Mouse (Mus musculus): ENCODE data around the gene Pola2. TPM values are rescaled to one million over a fixed set of nuclear protein-coding genes. Genes with fewer than 3 reads are reported as not detected.

The Pola2 gene
- total RNA-seq, 2 experiments from 2014 or later, result 10.6 to 10.9 TPM

- DNase-seq, result no peak
- intact Hi-C loops (cut with DNase I), result loop anchor here (5.0 kb wide), 2 partner anchors 134 to 149 kb away; partner anchors contain the start of genes Syvn1 and Znhit2
Observed at GRCm38 (mm10) chr19:5913007-5913719, 50.8 kb downstream of the Pola2 start, which contains the start of gene Dpf2. Gene Dpf2, minus strand, starts transcription at chr19:5913010.

- peak; percentile 98 to 99 for DNase-seq
- intact Hi-C loops (cut with DNase I), result loop anchor here (5.0 kb wide), 2 partner anchors 135 to 150 kb away; partner anchors contain the start of genes Syvn1 and Znhit2
Observed at GRCm38 (mm10) chr19:5912103-5913006, 51.6 kb downstream of the Pola2 start.

- DNase-seq, result no peak
- intact Hi-C loops (cut with DNase I), result loop anchor here (5.0 kb wide), 2 partner anchors 136 to 151 kb away; partner anchors contain the start of genes Syvn1 and Znhit2
Observed at GRCm38 (mm10) chr19:5911430-5912102, 52.4 kb downstream of the Pola2 start.

- no peak for DNase-seq
- intact Hi-C loops (cut with DNase I), result loop anchor here (5.0 kb wide), 2 partner anchors 137 to 152 kb away; partner anchors contain the start of genes Syvn1 and Znhit2
Observed at GRCm38 (mm10) chr19:5910221-5910620, 53.8 kb downstream of the Pola2 start.

- DNase-seq, result no peak
Observed at GRCm38 (mm10) chr19:5907275-5907674, 56.7 kb downstream of the Pola2 start.

GRCm38 (mm10) chr19:5894002-5894678 lies 69.9 kb downstream of the Pola2 start, which contains the start of gene Tigd3:
Gene Tigd3, minus strand, starts transcription at chr19:5894149.
- intact Hi-C loops (cut with DNase I), result no loop called here
- DNase-seq, result peak; percentile 92 to 93

More at GRCm38 (mm10) chr19:5907275-5907674, 56.7 kb downstream of the Pola2 start:
- intact Hi-C loops (cut with DNase I), result no loop called here

- DNase-seq, result no peak
- intact Hi-C loops (cut with DNase I), result no loop called here
Observed at GRCm38 (mm10) chr19:5893282-5894001, 70.6 kb downstream of the Pola2 start.

GRCm38 (mm10) chr19:5892735-5893134 lies 71.3 kb downstream of the Pola2 start:
- DNase-seq, result no peak
- intact Hi-C loops (cut with DNase I), result no loop called here

GRCm38 (mm10) chr19:5892262-5892661 lies 71.7 kb downstream of the Pola2 start:
- no peak for DNase-seq
- intact Hi-C loops (cut with DNase I), result no loop called here

GRCm38 (mm10) chr19:5891521-5892258 lies 72.3 kb downstream of the Pola2 start:
- DNase-seq, result no peak
- intact Hi-C loops (cut with DNase I), result no loop called here

Other genes starting within 250 kb of the Pola2 start
- gene Ehbp1l1, start 237.9 kb downstream of the Pola2 start, total RNA-seq (2021), result 100 to 1,000 TPM; 135 to 136 TPM
- 10 to 100 TPM; 29.3 to 32.6 TPM for gene Fam89b, start 234.5 kb downstream of the Pola2 start, total RNA-seq (2021)
- gene Ltbp3, start 223.3 kb downstream of the Pola2 start, total RNA-seq (2021), result 10 to 100 TPM; 36.5 to 42.2 TPM
- 10 to 100 TPM; 69.0 to 72.9 TPM for gene Scyl1, start 192.8 kb downstream of the Pola2 start, total RNA-seq (2021)
- gene Frmd8, start 88.9 kb downstream of the Pola2 start, total RNA-seq (2021), result 10 to 100 TPM; 11.4 to 11.7 TPM
- gene Slc25a45, start 86.4 kb downstream of the Pola2 start, total RNA-seq (2021), result 1 to 10 TPM; 3.4 to 4.2 TPM
- under 1 TPM; 0.57 to 0.64 TPM for gene Tigd3, start 70.1 kb downstream of the Pola2 start, total RNA-seq (2021)
- gene Dpf2, start 51.2 kb downstream of the Pola2 start, total RNA-seq (2021), result 10 to 100 TPM; 75.8 to 96.2 TPM
- 1 to 10 TPM; 9.3 to 9.5 TPM for gene Cdc42ep2, start 39.4 kb downstream of the Pola2 start, total RNA-seq (2021)
- gene Slc22a20, start 21.9 kb upstream of the Pola2 start, total RNA-seq (2021), result not detected
- gene Capn1, start 51.7 kb upstream of the Pola2 start, total RNA-seq (2021), result 10 to 100 TPM; 34.7 to 35.2 TPM
- gene Syvn1, start 82.4 kb upstream of the Pola2 start, total RNA-seq (2021), result 10 to 100 TPM; 19.4 to 26.4 TPM
- 10 to 100 TPM; 36.2 to 39.7 TPM for gene Mrpl49, start 93.6 kb upstream of the Pola2 start, total RNA-seq (2021)
- gene Fau, start 93.6 kb upstream of the Pola2 start, total RNA-seq (2021), result 100 to 1,000 TPM; 556 to 559 TPM
- 10 to 100 TPM; 11.3 to 11.5 TPM for gene Znhit2, start 97.0 kb upstream of the Pola2 start, total RNA-seq (2021)
- gene Tm7sf2, start 104.2 kb upstream of the Pola2 start, total RNA-seq (2021), result 1 to 10 TPM; 3.0 to 3.7 TPM
- 10 to 100 TPM; 23.9 to 25.0 TPM for gene Vps51, start 113.0 kb upstream of the Pola2 start, total RNA-seq (2021)
- gene Tmem262, start 115.8 kb upstream of the Pola2 start, total RNA-seq (2021), result not detected
- not detected for gene Gm28374, start 118.1 kb upstream of the Pola2 start, total RNA-seq (2021)
- gene Zfpl1, start 120.8 kb upstream of the Pola2 start, total RNA-seq (2021), result 10 to 100 TPM; 17.0 to 17.9 TPM
- under 1 TPM; 0.19 TPM for gene Cdca5, start 120.8 kb upstream of the Pola2 start, total RNA-seq (2021)
- not detected for gene AC131692.1, start 130.2 kb upstream of the Pola2 start, total RNA-seq (2021)
- not detected for gene Naaladl1, start 141.6 kb upstream of the Pola2 start, total RNA-seq (2021)
- 1 to 10 TPM; 8.5 to 8.8 TPM for gene Sac3d1, start 154.4 kb upstream of the Pola2 start, total RNA-seq (2021)
- 10 to 100 TPM; 12.8 to 13.3 TPM for gene Snx15, start 164.1 kb upstream of the Pola2 start, total RNA-seq (2021)
- under 1 TPM; 0.69 to 0.89 TPM for gene Batf2, start 176.8 kb upstream of the Pola2 start, total RNA-seq (2021)
- gene Arl2, start 177.3 kb upstream of the Pola2 start, total RNA-seq (2021), result 10 to 100 TPM; 57.7 to 67.5 TPM
- gene Majin, start 220.2 kb upstream of the Pola2 start, total RNA-seq (2021), result not detected